Mouse (Mus musculus) myocyte (in vitro differentiated cells): ENCODE data around the gene Prkg1. TPM values are rescaled to one million over a fixed set of nuclear protein-coding genes. Genes with fewer than 3 reads are reported as not detected.

Experiments used
- H3K27me3 ChIP-seq: one replicate; pipeline ENCODE4 v1.6.1; 2011; ENCODE audit not compliant: control insufficient read depth, insufficient read depth, insufficient read length
- H3K36me3 ChIP-seq: one replicate; pipeline ENCODE4 v1.6.1; 2011; ENCODE audit not compliant: control insufficient read depth, insufficient read depth
- H3K4me2 ChIP-seq: one replicate; pipeline ENCODE4 v1.6.1; 2011; ENCODE audit warnings: low read depth, control low read depth
- H3K4me3 ChIP-seq: one replicate; pipeline ENCODE4 v1.5.1; 2011; ENCODE audit warnings: mild to moderate bottlenecking, control low read depth, moderate library complexity
- H3K79me2 ChIP-seq: one replicate; pipeline ENCODE4 v1.6.1; 2011; ENCODE audit not compliant: control insufficient read depth, insufficient read depth
- H3ac ChIP-seq: one replicate; pipeline ENCODE4 v1.6.1; 2011; ENCODE audit not compliant: control insufficient read depth, insufficient read length
- CEBPB ChIP-seq: IDR thresholded peaks from 2 replicates; pipeline ENCODE4 v1.6.1; 2011; ENCODE audit warnings: mild to moderate bottlenecking, moderate library complexity; ENCODE audit not compliant: poor library complexity, insufficient read depth, severe bottlenecking
- E2F4 ChIP-seq: IDR thresholded peaks from one replicate; pipeline ENCODE4 v1.6.1; 2011; ENCODE audit warnings: mild to moderate bottlenecking, control low read depth, moderate library complexity; ENCODE audit not compliant: insufficient read depth
- MAX ChIP-seq: IDR thresholded peaks from one replicate; pipeline ENCODE4 v1.6.1; 2011; ENCODE audit warnings: low read depth, mild to moderate bottlenecking, control low read depth
- MYOD1 ChIP-seq, 3 experiments: IDR thresholded peaks; one replicate each; pipeline ENCODE4 v1.6.1; 2011; ENCODE audit warnings: control low read depth in 2 of 3, low read depth in 2 of 3, mild to moderate bottlenecking in 2 of 3, moderate library complexity in 1 of 3; ENCODE audit not compliant: insufficient read length in 2 of 3, control insufficient read depth in 1 of 3
- MYOG ChIP-seq, 3 experiments: IDR thresholded peaks; one replicate each; pipeline ENCODE4 v1.6.1; 2011; ENCODE audit warnings: control low read depth in 2 of 3, low read depth in 2 of 3, mild to moderate bottlenecking in 2 of 3; ENCODE audit not compliant: insufficient read length in 2 of 3, control insufficient read depth in 1 of 3, insufficient read depth in 1 of 3
- POLR2A ChIP-seq: IDR thresholded peaks from one replicate; pipeline ENCODE4 v1.6.1; 2011; ENCODE audit warnings: low read depth, mild to moderate bottlenecking, control low read depth, moderate library complexity; ENCODE audit not compliant: insufficient read length
- POLR2AphosphoS2 ChIP-seq: IDR thresholded peaks from one replicate; pipeline ENCODE4 v1.6.1; 2011; ENCODE audit warnings: low read depth, control low read depth; ENCODE audit not compliant: insufficient read length
- REST ChIP-seq: IDR thresholded peaks from one replicate; pipeline ENCODE4 v1.6.1; 2011; ENCODE audit warnings: mild to moderate bottlenecking, control low read depth, moderate library complexity; ENCODE audit not compliant: insufficient read depth, insufficient read length
- SRF ChIP-seq: IDR thresholded peaks from one replicate; pipeline ENCODE4 v1.6.1; 2011; ENCODE audit warnings: low read depth; ENCODE audit not compliant: control insufficient read depth, insufficient read length
- TCF12 ChIP-seq: IDR thresholded peaks from one replicate; pipeline ENCODE4 v1.6.1; 2011; ENCODE audit warnings: mild to moderate bottlenecking, control low read depth; ENCODE audit not compliant: poor library complexity, insufficient read depth, severe bottlenecking
- TCF3 ChIP-seq: IDR thresholded peaks from one replicate; pipeline ENCODE4 v1.6.1; 2011; ENCODE audit warnings: low read depth, control low read depth; ENCODE audit not compliant: insufficient read length
- USF1 ChIP-seq: IDR thresholded peaks from one replicate; pipeline ENCODE4 v1.6.1; 2011; ENCODE audit warnings: low read depth, mild to moderate bottlenecking, control low read depth, moderate library complexity
- polyA plus RNA-seq: library from polyadenylated mRNA; unstranded; fragments of >200 nt; fragmentation: generic; extraction: Trizol; gene quantifications from one replicate; pipeline ENCODE4 v1.2.1, GENCODE M21; 2012; ENCODE audit warnings: missing spikeins

Gene Prkg1
- polyA plus RNA-seq, 1 experiment = 1.7 TPM

GRCm38 (mm10) chr19:30861441-30861840, 903.4 kb downstream of the Prkg1 start:
- Histone ChIP-seq H3K79me2 (no peaks in the 10 kb centered on the region), H3ac (no peak overlapping the region), H3K27me3 (no peaks in the 10 kb centered on the region), H3K4me3 (no peak overlapping the region), H3K4me2 (peak overlapping the region; percentile 78), H3K36me3 (no peaks in the 10 kb centered on the region)
- TF ChIP-seq TCF12 (no peak), REST (no peak), USF1 (no peak), POLR2A (no peak), MAX (no peak), TCF3 (no peak)

GRCm38 (mm10) chr19:30851023-30851422, 913.8 kb downstream of the Prkg1 start:
- Histone ChIP-seq H3K27me3 (no peaks in the 10 kb centered on the region), H3K79me2 (no peaks in the 10 kb centered on the region), H3K36me3 (no peaks in the 10 kb centered on the region), H3ac (no peak overlapping the region), H3K4me3 (no peak overlapping the region), H3K4me2 (peak overlapping the region; percentile 83)
- TF ChIP-seq USF1 (no peak), POLR2A (no peak), TCF12 (no peak), REST (no peak), TCF3 (no peak), POLR2AphosphoS2 (no peak), MYOD1 (IDR thresholded peaks at IDR 0.05; ENCODE audit: control insufficient read depth in 1 of 3, insufficient read length in 2 of 3, low read depth in 2 of 3) (no peak), E2F4 (no peak), SRF (no peak), MAX (no peak), CEBPB (no peak), MYOG (IDR thresholded peaks at IDR 0.05; ENCODE audit: control insufficient read depth in 1 of 3, insufficient read depth in 1 of 3, insufficient read length in 2 of 3, low read depth in 2 of 3) (no peak)

GRCm38 (mm10) chr19:30844916-30845315, 919.9 kb downstream of the Prkg1 start:
- no peak overlapping the region for H3ac ChIP-seq
- H3K27me3 ChIP-seq = no peaks in the 10 kb centered on the region
- no peak overlapping the region for H3K4me3 ChIP-seq
- TF ChIP-seq MYOG (IDR thresholded peaks at IDR 0.05; ENCODE audit: control insufficient read depth in 1 of 3, insufficient read depth in 1 of 3, insufficient read length in 2 of 3, low read depth in 2 of 3) (no peak), TCF3 (no peak), USF1 (no peak), E2F4 (no peak), POLR2A (no peak), SRF (no peak), CEBPB (no peak), MYOD1 (IDR thresholded peaks at IDR 0.05; ENCODE audit: control insufficient read depth in 1 of 3, insufficient read length in 2 of 3, low read depth in 2 of 3) (no peak), MAX (no peak), REST (no peak), POLR2AphosphoS2 (no peak), TCF12 (no peak)
- no peaks in the 10 kb centered on the region for H3K79me2 ChIP-seq
- no peaks in the 10 kb centered on the region for H3K36me3 ChIP-seq
- no peak overlapping the region for H3K4me2 ChIP-seq

- TF ChIP-seq MYOD1 (IDR thresholded peaks at IDR 0.05; ENCODE audit: control insufficient read depth in 1 of 3, insufficient read length in 2 of 3, low read depth in 2 of 3) = no peak
- no peak for TF ChIP-seq TCF12
- TF ChIP-seq MYOG (IDR thresholded peaks at IDR 0.05; ENCODE audit: control insufficient read depth in 1 of 3, insufficient read depth in 1 of 3, insufficient read length in 2 of 3, low read depth in 2 of 3) = no peak
- TF ChIP-seq CEBPB = no peak
- no peak for TF ChIP-seq SRF
- TF ChIP-seq E2F4 = no peak
- no peak for TF ChIP-seq POLR2AphosphoS2
- TF ChIP-seq REST = no peak
- no peak for TF ChIP-seq MAX
- TF ChIP-seq USF1 = no peak
- no peak for TF ChIP-seq TCF3
- no peak for TF ChIP-seq POLR2A
- H3K4me3 ChIP-seq = no peak overlapping the region
- H3K79me2 ChIP-seq = no peaks in the 10 kb centered on the region
- no peak overlapping the region for H3ac ChIP-seq
- no peaks in the 10 kb centered on the region for H3K27me3 ChIP-seq
- H3K4me2 ChIP-seq = no peak overlapping the region
- no peaks in the 10 kb centered on the region for H3K36me3 ChIP-seq
Measured at GRCm38 (mm10) chr19:30843637-30844036, 921.2 kb downstream of the Prkg1 start.

GRCm38 (mm10) chr19:30843052-30843564, 921.7 kb downstream of the Prkg1 start:
- H3K36me3 ChIP-seq = no peaks in the 10 kb centered on the region
- TF ChIP-seq POLR2A (no peak), TCF12 (no peak), MYOD1 (IDR thresholded peaks at IDR 0.05; ENCODE audit: control insufficient read depth in 1 of 3, insufficient read length in 2 of 3, low read depth in 2 of 3) (peak in 2 of 3 experiments; percentile 31 to 57), TCF3 (no peak), MAX (no peak), USF1 (peak; percentile 10), REST (no peak), SRF (no peak), E2F4 (no peak), CEBPB (no peak), MYOG (IDR thresholded peaks at IDR 0.05; ENCODE audit: control insufficient read depth in 1 of 3, insufficient read depth in 1 of 3, insufficient read length in 2 of 3, low read depth in 2 of 3) (peak in 1 of 3 experiments; percentile 43), POLR2AphosphoS2 (no peak)

More at GRCm38 (mm10) chr19:30843052-30843564, 921.7 kb downstream of the Prkg1 start:
- Histone ChIP-seq H3K4me3 (no peak overlapping the region), H3K79me2 (no peaks in the 10 kb centered on the region), H3K4me2 (peak overlapping the region; percentile 60), H3ac (no peak overlapping the region), H3K27me3 (no peaks in the 10 kb centered on the region)
